Mouse (Mus musculus) kidney, postnatal 14 days (tissue): ENCODE measurements around the gene Ccnl1.

Experiments used
- DNase-seq: peaks from one replicate; pipeline ENCODE4 v3.0.0; 2022; ENCODE audit warnings: mixed read lengths

Ccnl1 gene

DNA sequence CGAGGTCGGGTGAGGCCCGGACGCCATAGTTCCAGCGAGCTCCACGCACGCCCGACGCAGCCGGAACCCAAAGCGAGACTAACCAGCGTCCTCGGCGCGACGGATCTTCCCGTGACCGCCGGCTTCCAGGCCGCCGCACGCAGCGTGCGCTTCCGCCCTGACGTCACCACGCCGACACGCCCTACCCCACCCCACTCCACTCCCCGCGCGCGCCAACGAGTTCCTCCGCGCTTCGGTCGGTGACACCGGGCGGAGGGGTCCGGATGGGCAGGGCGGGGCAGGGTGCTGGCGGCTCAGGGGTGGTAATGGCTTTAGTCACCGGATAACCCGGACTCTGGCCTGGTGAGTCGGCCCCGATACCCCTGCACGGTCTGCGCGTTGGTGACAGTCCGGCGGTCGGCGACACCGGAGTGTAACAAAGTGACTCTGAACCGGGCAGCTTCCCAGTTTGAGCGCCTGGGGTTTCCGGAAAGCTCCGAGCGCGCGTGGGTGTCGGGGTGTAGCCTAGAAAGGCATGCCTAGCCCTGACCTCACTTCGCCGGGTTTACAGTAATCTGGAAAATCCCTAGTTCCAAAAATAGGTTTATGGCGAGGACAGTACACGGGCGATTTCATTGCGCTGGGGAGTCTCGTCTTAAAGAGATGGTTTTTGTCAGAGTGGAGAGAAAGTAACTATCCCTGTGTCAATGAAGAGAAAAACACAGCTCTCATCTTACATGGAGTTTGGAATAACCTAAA, at the start of gene Ccnl1:
Ccnl1 (minus strand) TSS at position 148 of the 738 bp plus-strand sequence.
- DNase-seq = peak; percentile 97

DNA sequence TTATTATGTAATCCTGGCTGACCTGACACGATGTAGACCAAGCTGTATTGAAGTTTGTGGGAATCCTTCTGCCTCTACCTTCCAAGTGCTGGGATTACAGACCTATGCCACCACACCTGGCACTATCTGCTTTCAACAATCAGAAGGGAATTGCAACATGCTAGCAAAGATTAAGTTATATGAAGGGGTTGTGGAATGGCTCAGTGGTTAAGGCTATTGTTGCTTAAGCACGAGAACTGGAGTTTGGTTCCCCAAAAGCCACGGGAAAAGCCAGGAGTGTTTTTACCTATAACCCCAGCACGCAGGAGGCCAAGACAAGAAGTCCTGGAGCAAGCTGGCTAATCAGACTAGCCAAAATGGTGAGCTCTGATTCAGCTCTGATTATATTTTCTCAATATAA, 46.9 kb upstream of the Ccnl1 start:
- no peak for DNase-seq

DNA sequence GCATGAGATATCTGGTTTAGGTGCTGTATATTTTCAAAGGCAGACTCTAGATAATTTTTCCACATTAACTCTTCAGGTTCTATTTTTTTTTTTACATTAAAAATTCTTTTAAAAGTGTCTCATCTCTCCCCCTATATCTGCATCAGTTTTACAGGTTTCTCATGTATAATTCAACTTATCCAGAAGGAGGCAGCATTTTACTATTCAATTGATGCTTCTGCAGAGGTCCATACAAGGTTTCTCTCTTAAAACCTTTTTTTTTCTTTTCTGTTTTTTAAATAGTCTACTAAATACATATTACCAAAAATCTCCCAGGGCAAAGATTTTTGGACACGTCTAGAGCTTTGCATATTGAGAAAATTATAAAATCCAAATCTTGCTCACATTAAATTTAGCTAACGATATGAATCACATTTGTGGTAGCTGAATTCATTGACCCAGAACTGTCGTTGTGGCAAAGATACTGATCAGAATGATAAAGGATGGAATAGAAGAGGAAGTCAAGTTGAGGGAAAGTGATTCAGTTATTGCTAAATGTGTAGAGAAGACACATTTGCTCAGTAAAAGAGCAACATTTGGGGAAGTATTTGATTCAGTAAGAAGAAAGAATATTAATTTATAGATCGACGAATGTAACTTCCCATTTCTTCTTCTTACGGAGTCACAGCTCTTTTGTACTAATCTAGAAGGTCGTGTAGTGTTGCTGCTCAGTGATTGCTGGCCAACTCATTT, 46.3 kb upstream of the Ccnl1 start:
- no peak for DNase-seq

DNA sequence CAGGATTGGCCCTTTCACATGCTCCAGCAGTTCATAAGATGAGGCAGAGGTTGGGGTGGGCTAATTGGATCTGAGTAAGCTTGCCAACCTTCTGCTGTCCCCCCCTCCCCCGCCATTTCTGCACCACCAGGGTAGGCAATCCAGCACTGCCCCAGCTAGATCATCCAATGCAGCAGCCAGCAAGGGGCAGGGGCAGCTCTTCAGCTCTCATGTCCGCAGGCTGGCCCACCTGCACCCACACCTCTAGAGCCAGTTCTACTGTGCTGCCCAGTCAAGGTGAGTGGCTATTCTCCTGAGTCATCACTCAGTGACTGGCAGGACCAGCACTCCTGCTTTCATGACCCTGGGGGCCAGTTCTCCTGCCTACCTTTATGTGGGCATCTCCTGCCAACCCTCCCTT, 42.4 kb upstream of the Ccnl1 start:
- no peak for DNase-seq

DNA sequence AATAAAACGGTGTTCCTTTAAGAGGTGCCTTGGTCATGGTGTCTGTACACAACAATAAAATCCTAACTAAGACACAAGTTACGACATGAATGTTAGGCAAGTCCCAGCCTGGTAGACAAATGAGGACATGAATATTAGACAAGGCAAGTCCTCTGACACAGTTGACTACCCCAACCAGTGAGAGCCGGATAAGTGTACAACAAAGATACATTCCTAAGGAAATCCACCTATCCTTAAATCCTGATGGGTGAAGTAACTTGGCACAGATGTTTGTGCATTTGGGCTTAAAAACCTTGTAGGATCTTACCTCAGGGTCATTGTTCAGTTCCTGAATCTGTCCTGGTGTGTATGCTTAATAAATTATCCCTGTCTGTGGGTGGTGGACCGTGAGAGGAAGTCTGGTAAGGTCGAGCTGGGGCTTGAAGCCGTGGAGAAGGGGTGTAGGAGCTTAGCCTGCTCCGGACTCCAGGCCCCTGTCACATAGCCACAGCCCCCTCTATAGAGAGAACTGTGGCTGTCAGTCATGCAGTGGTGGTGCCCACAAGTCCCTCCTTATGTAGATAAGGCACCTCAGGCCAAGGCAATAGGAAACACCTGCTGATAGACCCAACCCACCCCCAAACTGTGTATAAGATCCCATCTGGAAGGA, 39.4 kb upstream of the Ccnl1 start:
- no peak for DNase-seq

DNA sequence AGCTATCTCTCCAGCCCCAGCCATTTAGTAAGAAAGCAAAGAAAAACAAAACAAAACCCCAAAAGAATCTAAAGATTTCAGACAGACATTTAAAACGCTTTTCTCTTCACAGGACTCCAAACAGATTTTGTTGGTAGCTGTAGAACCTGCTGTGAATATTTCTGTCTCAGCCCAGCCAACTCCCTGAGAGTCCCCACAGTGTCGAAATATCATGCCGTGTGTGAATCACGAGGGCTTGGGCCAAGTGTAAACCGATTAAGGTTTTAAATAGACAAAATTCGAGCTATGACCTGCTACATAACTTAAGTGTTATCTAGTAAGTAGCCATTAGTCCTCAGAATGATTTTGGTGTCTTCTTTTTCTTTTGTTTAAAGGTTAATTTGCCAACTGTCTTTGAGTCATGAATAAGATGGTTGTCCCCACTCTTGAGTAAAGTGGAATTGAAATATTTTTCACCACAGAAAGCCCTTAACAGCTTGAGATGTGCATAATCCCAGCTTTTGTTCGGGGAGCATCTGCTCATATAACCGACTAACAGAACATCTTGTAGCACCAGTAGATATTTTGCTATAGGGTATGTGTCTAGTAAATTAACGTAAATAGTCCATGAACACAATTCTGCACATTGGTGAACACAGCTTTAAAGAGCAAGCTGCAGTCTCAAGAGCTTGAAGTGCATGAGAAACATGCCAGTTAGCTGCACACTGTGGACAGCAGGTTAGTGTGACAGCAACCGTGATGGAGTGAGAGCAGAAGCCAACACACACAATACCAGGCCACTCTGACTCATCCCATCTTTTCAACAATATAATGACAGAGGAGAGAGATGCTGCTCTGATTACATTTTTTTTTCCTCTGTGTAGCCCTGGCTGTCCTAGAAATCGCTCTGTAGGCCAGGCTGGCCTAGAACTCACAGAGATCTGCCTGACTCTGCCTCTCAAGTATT, 34.6 kb upstream of the Ccnl1 start:
- DNase-seq = no peak

DNA sequence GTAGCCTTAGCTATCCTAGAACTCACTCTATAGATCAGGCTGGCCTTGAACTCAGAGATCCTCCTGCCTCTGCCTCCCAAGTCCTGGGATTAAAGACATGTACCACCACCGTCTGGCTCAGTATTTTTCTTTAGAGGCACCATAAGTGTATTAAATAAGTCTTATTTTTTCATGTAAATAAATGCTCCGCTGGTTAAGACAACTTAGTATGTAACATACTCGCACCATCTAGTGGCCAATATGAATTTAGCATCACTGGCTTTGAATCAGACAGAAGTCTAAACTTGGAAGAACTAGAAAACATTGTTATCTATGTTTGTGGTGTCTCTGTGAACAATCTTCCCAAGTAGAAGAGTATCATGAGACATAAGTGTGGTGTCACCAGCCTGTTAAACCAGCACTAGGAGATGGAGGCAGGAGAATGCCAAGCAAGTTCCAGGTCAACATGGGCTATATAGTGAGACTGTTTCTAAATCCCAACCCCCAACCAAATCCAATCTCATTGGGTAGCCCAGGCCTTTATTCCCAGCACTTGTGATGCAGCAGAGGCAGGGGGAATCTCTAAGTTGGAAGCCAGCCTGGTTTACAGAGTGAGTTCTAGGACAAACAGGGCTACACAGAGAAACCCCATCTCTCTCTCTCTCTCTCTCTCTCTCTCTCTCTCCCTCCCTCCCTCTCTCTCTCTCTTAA, 33.1 kb upstream of the Ccnl1 start:
- DNase-seq = peak; percentile 56

DNA sequence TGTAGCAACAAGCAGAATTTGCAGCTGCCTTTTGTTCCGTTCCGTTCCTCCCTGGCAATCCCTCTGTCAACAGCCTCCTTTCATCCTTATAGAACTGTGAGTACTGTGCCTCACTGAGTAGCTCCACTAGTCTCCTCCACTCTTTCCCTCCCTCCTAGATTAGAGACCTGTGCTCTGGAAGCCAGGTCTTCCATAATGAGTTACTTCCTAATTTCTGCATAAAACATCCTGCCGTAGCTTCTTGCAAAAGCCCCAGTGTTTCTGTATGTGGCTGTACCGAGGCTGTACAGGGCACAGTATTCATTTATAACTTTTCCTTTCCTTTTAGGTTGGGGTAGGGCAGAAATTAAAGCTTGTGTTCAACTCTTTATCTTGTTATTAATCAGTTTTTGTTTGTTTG, 32.5 kb upstream of the Ccnl1 start:
- no peak for DNase-seq

DNA sequence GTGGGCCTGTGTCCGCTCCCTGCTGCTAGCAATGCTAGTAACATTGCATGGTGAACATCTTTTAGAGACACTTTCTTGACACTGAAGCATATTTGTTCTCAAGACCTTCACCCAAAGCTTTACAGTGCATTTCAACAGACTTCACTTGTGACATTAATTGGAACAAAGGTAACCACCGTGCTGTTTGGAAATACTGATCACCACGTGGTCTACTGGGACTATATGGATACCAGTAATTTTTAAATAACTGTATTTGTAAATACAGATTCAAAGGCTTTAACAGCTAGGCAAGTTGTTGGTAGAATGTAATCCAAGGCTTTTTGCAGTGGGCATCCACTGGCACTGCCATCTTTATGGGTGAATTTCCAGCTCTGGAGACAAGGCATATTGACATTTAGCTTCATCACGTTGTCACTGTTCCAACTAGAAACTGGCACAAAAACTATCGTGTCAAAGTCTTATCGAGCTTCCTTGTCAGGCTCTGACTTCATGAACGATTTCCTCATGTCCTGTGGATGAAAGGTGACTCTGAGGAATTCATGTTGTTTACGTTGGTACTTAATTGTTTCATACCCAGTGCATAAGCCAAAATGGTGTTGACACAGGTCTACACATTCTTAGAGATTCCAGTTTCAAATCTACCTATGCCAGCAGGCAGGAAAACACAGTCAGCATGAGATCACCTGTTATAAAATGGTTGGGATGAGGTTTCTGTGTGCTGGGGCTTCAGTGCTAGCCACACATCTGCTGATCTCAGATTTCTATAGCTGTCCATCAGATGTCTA, 30.9 kb upstream of the Ccnl1 start:
- no peak for DNase-seq

DNA sequence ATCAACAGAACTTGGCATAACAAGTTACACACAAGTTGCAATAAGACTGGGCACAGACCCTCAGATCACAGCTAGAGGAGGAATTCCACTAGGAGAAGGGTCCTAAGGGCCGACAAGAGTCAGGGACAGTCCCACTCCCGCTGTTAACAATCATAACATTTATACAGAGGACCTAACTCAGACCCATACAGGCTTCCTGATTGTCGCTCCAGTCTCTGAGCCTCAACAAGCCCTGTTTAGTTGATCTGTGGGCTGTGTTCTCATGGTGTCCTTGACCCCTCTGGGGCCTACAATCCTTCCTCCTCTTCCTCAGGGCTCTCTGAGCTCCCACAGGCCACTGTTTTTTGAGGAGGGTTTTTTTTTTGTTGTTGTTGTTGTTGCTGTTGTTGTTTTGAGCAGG, 18.2 kb upstream of the Ccnl1 start:
- no peak for DNase-seq

DNA sequence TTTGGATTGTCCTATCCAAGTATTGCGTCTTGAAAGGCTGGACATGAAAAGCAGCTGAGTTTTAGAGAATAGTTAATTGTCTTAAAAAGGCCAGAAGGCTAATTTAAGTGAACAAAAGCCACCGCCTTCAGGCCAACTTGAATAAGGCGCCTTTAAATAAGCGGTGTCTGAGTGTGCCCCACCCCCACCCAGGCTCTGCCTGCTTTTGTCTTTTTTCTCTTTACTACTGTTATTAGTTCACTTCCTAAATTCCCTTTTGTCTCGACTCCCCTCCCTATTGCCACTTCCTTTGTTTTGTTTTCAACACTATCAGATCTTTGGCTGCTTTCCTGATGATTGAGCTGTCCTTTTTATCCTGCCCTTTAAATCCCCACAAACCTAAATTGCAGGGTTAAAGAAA, 17.3 kb upstream of the Ccnl1 start:
- peak; percentile 64 for DNase-seq

DNA sequence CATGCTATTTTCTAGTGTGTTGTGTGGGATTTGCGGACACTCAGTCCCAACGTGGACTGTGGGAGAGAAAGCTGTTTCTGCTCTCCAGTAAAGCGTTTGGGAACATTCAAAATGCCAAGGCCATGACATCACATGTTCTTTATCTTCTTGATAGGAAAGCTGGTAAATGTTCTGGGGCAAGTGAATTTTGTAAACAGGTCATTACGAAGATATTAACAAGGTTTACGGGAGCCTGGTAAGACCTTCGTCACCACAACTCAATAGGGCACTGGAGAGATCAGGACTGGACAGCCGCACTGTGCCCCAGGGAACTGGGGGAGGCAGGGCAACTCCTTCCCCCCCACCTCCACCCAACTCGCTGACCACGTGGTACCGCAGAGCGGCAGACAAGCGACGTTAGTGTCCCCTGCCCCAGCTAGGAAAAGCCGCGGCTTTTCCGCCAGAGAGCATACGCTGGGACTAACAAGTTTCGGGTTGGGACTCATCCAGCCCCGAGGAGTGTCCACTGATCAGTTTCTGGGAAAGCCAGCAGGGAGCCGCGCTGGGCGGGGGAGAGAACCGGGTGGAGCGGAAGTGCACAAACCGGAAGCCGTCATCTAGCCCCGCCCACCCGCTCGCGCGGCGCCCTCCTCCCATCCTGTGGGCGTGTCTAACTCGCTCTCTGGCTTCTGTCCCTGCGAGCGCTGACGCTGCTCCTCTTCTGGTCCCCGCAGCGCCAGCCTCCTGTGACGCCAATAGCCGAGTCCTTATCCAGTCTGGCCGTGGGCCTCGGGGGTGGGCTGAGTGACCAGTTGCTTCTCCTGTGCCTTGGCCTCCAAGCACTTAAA, 16.4 kb upstream of the Ccnl1 start:
- peak; percentile 99 for DNase-seq

DNA sequence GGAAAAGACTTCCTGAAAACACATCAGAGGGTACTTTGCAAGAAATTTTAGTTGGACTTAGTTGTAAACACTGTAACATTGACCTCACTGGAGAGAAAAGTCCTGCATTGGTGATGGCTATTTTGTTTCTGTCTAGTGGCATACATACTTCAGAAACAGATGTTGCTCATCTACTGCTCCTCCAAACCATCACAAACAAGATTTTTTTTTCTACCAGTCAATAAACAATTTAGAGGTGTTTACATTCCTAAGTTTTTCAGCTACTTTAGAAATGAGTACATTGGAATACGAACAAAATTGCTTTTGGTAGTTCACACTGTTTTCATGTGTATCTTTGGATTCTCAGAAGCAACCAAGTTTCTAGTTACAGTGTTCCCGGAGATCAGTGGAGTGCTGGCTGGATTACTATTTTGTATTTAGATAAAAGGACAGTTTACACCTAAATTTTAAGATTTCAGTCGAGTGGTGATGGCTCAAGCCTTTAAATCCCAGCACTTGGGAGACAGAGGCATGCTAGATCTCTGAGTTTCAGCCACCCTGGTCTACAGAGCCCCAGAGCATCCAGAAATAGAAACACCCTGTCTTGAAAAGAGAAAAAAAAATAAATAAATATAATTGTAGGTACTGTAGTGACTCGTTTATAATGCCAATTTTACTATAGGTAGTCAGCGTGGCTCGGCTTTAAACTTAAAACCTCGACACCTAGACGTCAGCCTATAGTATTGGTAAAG, 15.6 kb upstream of the Ccnl1 start:
- DNase-seq = no peak

DNA sequence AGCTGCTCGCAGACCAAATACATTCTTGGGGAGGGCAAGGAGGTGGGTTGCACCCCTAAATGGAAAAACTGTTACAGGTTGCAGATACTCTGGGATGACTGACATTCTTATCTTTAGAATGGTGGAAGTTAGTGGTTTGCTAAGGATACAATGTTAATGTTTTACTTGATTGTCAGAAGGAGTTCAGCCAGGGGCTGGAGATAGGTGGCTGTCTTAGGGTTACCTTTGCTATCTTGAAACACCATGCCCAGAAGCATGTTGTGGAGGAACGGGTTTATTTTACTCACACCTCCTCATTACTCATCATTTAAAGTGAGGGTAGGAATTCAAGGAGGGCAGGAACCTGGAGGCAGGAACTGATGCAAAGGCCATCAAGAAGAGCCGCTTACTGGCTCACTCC, 11.1 kb upstream of the Ccnl1 start:
- no peak for DNase-seq

DNA sequence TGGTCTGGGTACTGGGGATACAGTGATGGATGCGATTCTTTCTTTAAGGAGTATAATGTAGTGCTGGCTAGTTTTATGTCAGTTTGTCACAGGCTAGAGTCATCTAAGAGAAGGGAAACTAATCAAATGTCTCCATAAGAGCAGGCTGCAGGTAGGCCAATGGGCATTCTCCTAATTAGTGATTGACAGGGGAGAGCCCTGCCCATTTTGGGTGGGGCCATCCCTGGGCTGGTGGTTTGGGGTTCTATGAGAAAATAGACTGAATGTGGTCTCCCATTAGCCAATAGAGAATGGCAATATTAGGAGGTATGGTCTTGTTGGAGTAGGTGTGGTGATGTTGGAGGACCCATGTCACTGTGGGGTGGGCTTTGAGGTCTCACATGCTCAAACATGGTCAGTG, 8.3 kb upstream of the Ccnl1 start:
- DNase-seq = no peak

DNA sequence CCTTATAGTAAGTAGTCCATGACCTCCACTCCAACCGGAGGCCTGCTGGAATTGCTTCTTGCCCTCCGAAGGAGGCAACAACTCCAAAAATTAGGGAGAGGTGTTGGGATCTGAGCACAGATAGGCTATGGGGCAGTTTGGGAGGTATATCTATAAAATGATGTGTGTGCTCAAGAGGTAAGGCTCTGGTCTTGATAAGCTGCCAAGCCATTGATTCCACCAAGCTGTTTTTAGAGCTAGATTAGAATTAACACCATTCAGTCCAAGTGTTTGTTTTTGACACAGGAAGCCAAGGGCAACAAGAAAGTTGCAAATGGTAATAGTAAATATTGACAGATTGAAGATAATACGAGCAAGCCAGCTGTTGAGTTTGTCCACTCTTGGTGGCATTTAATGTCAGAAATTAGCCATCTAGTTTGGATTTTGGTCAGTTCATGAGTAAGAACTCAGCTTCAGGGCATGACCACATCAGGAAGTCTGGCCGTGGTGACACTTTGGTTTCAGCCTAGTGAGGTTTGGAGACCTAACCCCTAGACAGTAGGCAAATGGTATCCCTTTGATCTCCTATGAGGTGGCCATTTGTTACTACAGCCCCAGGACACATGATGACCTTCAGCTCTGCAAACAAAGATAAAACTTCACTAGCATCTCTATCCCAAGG, 4.4 kb upstream of the Ccnl1 start:
- no peak for DNase-seq

DNA sequence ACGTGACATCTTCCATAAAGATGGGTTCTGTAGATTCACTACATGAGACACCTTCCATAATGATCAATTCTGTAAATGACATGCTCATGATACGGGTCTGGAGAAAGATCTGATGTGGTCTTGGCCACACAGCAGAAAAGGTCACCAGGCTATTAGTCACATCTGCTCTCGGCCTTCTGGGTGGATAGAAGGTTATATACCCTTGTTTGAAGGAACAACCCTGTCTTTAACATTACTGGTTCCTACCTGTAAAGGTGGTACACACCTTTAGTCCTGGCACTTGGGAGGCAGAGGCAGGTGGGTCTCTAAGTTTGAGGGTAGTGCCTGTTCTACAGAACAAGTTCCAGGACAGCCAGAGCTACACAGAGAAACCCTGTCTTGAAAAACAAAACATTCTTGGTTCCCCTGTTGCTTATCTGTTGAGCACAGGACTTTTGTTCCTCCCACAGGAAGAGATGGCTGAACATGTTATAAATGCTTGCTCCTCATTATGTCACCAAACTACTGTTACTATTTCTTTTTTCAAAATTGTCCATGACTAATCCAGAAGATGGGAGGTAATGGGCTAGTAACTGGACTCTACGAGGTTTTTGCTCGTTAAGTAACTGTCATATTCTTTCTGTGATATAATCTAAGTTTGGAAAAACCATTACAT, 2.4 kb upstream of the Ccnl1 start:
- no peak for DNase-seq

DNA sequence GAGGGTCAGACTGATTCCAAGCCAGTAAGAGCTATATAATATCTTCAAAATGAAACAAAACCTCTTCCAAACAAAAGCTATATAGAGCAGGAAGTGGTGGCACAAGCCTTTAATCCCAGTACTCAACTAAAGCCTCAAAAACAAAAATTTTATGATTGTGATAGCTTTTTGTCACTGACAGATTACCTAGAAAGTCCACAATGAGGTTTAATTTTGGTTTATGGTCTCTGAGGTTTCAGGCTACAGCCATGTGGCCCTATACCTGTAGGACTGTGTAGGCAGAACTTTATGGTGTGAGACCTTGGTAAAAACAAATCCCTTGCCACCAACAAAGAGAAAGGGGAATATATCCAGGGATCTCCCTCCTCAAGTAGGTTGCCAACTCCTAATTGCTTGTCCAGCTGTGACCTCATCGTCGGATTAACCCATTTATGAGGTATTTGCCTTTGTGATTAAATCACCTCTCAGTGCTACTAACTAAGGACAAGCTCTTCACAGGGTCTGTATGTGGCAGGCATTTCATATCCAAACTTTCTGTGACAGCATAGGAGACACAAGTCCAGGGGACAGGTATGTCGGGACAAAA, 1.5 kb upstream of the Ccnl1 start:
- DNase-seq = no peak
